21 mouse cellular contexts compared by ENCODE assay signal in the genomic region with DNA sequence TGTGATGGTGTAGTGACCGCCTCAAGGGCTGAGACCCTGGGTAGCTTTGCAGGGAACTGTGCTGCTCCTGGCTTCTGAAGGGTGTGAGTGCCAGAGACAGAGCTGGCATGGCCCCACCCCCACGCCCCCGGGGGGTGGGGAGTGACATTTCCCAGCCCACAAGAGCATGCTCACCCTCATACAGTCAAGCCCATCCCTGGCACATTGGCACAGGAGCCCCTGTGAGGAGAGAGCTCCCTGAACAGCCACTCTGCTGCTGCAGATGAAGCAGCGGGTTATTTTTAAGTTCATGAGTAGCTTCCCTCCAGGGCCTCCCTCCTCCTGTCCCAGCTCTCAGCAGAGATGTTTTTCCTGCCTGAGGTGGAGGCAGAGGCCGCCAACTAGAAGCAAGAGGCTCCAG. TPM values are rescaled to one million over a fixed set of nuclear protein-coding genes. Genes with fewer than 3 reads are reported as not detected.
DNase-seq lines count a peak whose midpoint lies in the region; ATAC-seq and TF ChIP-seq lines count a peak whose summit lies in the region.
"Had no signal": no experiment of that assay in that cellular context is flagged by ENCODE, and none has a peak within 500 bp of the region (broad histone marks: within the 10 kb centered on the region; RNA-seq: fewer than 3 reads in every experiment).

No protein-coding gene starts in this region.

- no peaks in the 10 kb centered on the region for H3K27me3 ChIP-seq in heart, embryonic 15.5 days
- H3K27me3 ChIP-seq in stomach, postnatal 0 days (ENCODE audit: control insufficient read depth, insufficient read depth, low read length), result no peaks in the 10 kb centered on the region
- H3K27me3 ChIP-seq: intestine, embryonic 15.5 days; limb, embryonic 15.5 days had no signal

- H3K4me1 ChIP-seq in heart, embryonic 15.5 days (replicated peaks), result peaks cover 37% of the 10 kb centered on the region
- H3K4me1 ChIP-seq in stomach, postnatal 0 days (replicated peaks; ENCODE audit: control insufficient read depth, insufficient read depth), result no peaks in the 10 kb centered on the region
- H3K4me1 ChIP-seq: intestine, embryonic 15.5 days had no signal

- no peak overlapping the region for H3K4me3 ChIP-seq in heart, embryonic 15.5 days
- no peak overlapping the region for H3K4me3 ChIP-seq in stomach, postnatal 0 days (ENCODE audit: low read depth, low read length)
- H3K4me3 ChIP-seq: intestine, embryonic 15.5 days; limb, embryonic 15.5 days had no signal

- intact Hi-C loops in left cerebral cortex, postnatal 36 days (cut with DNase I), result no loop called here
- intact Hi-C loops in left cerebral cortex, postnatal 10 days (cut with DNase I), result no loop called here

- peak overlapping the region; percentile 89 for H3K27ac ChIP-seq in heart, embryonic 15.5 days
- no peak overlapping the region; the same call in 1 of the 2 replicates for H3K27ac ChIP-seq in stomach, postnatal 0 days (replicated peaks)
- H3K27ac ChIP-seq: hindbrain, embryonic 14.5 days; intestine, embryonic 15.5 days; limb, embryonic 15.5 days had no signal

- WGBS in heart, embryonic 15.5 days, result 29% methylated on average over 5 of the region's 5 CpGs
- 78% methylated on average over 5 of the region's 5 CpGs for WGBS in stomach, postnatal 0 days

- TF ChIP-seq CTCF in stomach, postnatal 0 days (IDR thresholded peaks at IDR 0.05; ENCODE audit: low read depth), result no peak

- H3K9ac ChIP-seq in heart, embryonic 15.5 days, result no peak overlapping the region; the same call in 1 of the 2 replicates
- no peak overlapping the region for H3K9ac ChIP-seq in stomach, postnatal 0 days (ENCODE audit: low read length)
- H3K9ac ChIP-seq: hindbrain, embryonic 14.5 days; intestine, embryonic 15.5 days; limb, embryonic 15.5 days had no signal

- no peak for TF ChIP-seq EP300 in stomach, postnatal 0 days (optimal IDR thresholded peaks at IDR 0.05)

- H3K4me2 ChIP-seq in heart, embryonic 15.5 days, result peak overlapping the region; percentile 19; the same call in 1 of the 2 replicates
- H3K4me2 ChIP-seq in stomach, postnatal 0 days (replicated peaks; ENCODE audit: low read depth), result no peak overlapping the region
- H3K4me2 ChIP-seq: hindbrain, embryonic 14.5 days; intestine, embryonic 15.5 days; limb, embryonic 15.5 days had no signal

- H3K36me3 ChIP-seq in heart, embryonic 15.5 days, result no peaks in the 10 kb centered on the region
- no peaks in the 10 kb centered on the region for H3K36me3 ChIP-seq in stomach, postnatal 0 days (ENCODE audit: control insufficient read depth, insufficient read depth, low read length)
- H3K36me3 ChIP-seq: intestine, embryonic 15.5 days; limb, embryonic 15.5 days had no signal

- peak; percentile 75 for ATAC-seq in heart, embryonic 15.5 days (replicated peaks; ENCODE audit: insufficient number of reproducible peaks, insufficient read depth, low FRiP score, low read depth)
- ATAC-seq in stomach, postnatal 0 days (ENCODE audit: low FRiP score, low TSS enrichment), result peak; percentile 31; the same call in 1 of the 2 replicates
- ATAC-seq: intestine, embryonic 15.5 days; midbrain, embryonic 16.5 days had no signal

- H3K9me3 ChIP-seq in heart, embryonic 15.5 days (replicated peaks), result no peaks in the 10 kb centered on the region
- H3K9me3 ChIP-seq in stomach, postnatal 0 days (ENCODE audit: control insufficient read depth, low read length), result no peaks in the 10 kb centered on the region
- H3K9me3 ChIP-seq: intestine, embryonic 15.5 days; limb, embryonic 15.5 days had no signal

- peak; percentile 91 for DNase-seq in heart, adult 11 months
- no peak for DNase-seq in heart, adult 9 months (ENCODE audit: low spot score in 2 of 2)
- peak; percentile 55 to 62 for DNase-seq in left cerebral cortex, postnatal 36 days (ENCODE audit: low spot score in 2 of 2)
- no peak for DNase-seq in left cerebral cortex, postnatal 10 days (ENCODE audit: extremely low spot score in 1 of 2, low spot score in 2 of 2)
- no peak for DNase-seq in stomach, postnatal 0 days (ENCODE audit: low spot score)
- DNase-seq in adrenal gland, adult 2 months, result no peak
- DNase-seq: embryo, embryonic 11 days; kidney, postnatal 4 days; lung, adult 18-20 months; thymus, postnatal 14 days had no signal

RNA-seq across cellular contexts. Expression of a gene that starts 23.0 kb away (rescaled TPM):
- 1 to 10 TPM; 1.1 to 2.5 TPM for total RNA-seq in left cerebral cortex, postnatal 36 days (2021)
- 1 to 10 TPM; 2.8 to 3.0 TPM for total RNA-seq in left cerebral cortex, postnatal 10 days (2021)
- polyA plus RNA-seq in heart, embryonic 15.5 days (2015; fragmentation: Nextera tagmentation; extraction: Ambion mirVana), result not detected in 2 replicates
- polyA plus RNA-seq in stomach, postnatal 0 days (2015; fragmentation: Nextera tagmentation; extraction: Ambion mirVana), result not detected in 2 replicates
- under 1 TPM in 1 of 2 experiments, not detected in 1; 0.29 TPM for total RNA-seq in adrenal gland, adult 2 months (2021)
- not detected in 2 replicates for polyA plus RNA-seq in adrenal gland, adult 2 months (2012; rRNA removed)
- total RNA-seq: adrenal gland, postnatal 4 days; ES-E14; megakaryocyte-erythroid progenitor cell, adult 5-6 weeks had no signal
- polyA plus RNA-seq: forebrain, embryonic 11.5 days; gonadal fat pad, adult 2 months; hindbrain, embryonic 14.5 days; intestine, embryonic 15.5 days; kidney, embryonic 14.5 days; limb, embryonic 15.5 days; midbrain, embryonic 16.5 days had no signal

Comparison
In these comparisons a context has a peak if more than half of its experiments do, and no peak if none do; other contexts are left out.
1. DNase-seq: peak in heart, adult 11 months (single experiment) and left cerebral cortex, postnatal 36 days (2 of 2); none in heart, adult 9 months (0 of 2), left cerebral cortex, postnatal 10 days (0 of 2), stomach, postnatal 0 days (single experiment) and adrenal gland, adult 2 months (single experiment).